Mouse (Mus musculus): Measurements from ENCODE around the gene Ap3b1. TPM values are rescaled to one million over a fixed set of nuclear protein-coding genes. Genes with fewer than 3 reads are reported as not detected.

Gene Ap3b1
- total RNA-seq, 2 experiments from 2014 or later: 18.4 to 19.3 TPM

- no peak for DNase-seq
Measured at GRCm38 (mm10) chr13:94595701-94596361, 237.1 kb downstream of the Ap3b1 start.

GRCm38 (mm10) chr13:94596386-94597033 is 237.8 kb downstream of the Ap3b1 start:
- DNase-seq: no peak

GRCm38 (mm10) chr13:94599718-94600117 is 241.0 kb downstream of the Ap3b1 start:
- no peak for DNase-seq

- DNase-seq: no peak
Measured at GRCm38 (mm10) chr13:94607035-94607860, 248.5 kb downstream of the Ap3b1 start.

GRCm38 (mm10) chr13:94607861-94608223 is 249.1 kb downstream of the Ap3b1 start:
- DNase-seq: no peak

- no peak for DNase-seq
Measured at GRCm38 (mm10) chr13:94608420-94608831, 249.7 kb downstream of the Ap3b1 start.

- DNase-seq: no peak
Measured at GRCm38 (mm10) chr13:94608947-94609346, 250.2 kb downstream of the Ap3b1 start.

Small RNA genes lying within 50 kb of the gene (microRNA-seq; reads per million reads assigned to microRNA genes)
- 0 reads per million in 2 experiments for gene Gm25109 (ENCODE audit: borderline replicate concordance in 2 of 2)

Other genes starting within 250 kb of the Ap3b1 start
- gene Scamp1, start 73.1 kb upstream of the Ap3b1 start, total RNA-seq (2021): 10 to 100 TPM; 15.9 to 17.7 TPM